Mouse (Mus musculus) layer of hippocampus, adult 9-10 months (tissue): Measurements from ENCODE around the gene Cttnbp2nl.
A peak's percentile ranks its signal among the peaks of the same experiment; 100 is the strongest.

ENCODE experiments used
- DNase-seq: peaks from one replicate; pipeline ENCODE4 v3.0.0; 2022; ENCODE audit warnings: low spot score

Gene Cttnbp2nl

DNA sequence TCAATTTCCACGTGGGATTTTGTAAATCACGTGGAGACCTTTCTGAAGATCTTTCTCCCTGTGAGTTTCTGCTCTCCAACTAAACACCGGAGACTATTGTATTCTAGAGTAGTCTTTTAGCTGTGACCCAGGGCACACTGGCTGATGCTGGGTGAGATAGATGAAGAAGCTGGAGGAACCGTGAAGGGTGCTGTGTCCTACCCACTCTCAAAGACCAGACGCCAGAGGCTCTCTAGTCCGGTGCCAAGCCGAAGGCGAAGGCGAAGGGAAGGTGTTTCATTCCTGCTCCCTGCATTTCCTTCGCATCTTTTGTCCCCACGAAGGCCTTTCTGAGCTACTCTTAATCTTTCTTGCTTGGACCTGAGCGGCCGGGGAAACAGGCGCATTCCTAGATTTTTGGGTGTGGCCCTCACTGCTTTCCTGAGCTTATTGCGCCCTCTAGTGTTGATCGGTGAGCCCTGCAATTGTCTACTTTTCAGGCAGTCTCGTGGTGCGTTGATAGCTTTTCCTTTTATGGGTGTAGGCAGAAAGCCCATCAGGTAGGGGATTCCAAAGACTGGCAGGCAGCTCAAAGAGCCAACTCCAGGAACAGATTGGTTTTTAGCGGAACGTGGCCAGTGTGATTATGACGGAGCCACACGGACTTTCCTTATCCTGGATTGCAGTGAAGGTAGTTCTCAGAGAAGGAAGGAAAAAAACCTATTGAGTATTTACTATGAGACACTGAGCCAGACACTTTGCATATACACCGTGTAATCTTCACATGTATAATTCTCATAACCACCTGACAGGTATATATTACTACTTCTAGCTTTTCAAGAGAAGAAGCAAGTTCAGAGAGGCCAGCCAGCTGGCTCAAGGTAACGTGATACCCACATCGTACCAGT lies 5.9 kb upstream of the Cttnbp2nl start:
- peak; percentile 92 for DNase-seq

DNA sequence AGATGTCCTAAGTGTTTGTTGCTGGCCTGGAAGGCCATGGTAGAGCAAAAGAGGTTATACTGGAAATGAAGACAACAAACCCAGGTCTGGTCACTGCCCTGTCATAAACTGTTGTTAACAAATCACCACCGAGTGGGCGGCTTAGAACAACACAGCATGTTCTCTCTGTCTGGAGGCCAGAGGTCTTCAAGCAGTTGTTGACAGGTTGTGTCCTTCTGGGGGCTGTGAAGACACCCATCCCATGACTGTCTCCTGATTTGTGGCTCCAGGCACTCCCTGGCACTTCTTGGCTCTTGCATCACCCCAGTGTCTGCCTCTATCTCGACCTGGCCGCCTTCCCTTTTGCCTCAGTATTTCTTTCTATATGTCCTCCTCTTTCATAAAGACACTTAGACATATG lies 2.7 kb upstream of the Cttnbp2nl start:
- no peak for DNase-seq

DNA sequence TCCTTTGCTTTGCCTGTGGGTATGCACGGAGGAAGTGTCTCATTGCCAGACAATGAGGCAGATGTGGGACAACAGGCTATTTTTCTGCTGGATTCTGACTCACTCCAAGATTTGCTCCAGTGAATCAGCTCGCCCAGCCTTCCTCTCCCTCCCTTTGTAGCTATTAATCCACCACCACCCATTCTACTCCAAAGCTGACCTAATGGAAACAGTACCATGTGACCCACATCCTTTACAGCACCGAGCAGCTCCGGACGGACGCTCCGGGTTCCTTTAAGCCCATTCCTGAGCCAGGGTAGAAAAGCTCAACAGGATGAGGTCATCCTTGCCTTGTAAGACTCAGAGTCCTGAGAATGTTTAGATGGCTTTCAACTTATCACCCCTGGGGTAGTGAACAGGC lies 2.0 kb upstream of the Cttnbp2nl start:
- no peak for DNase-seq

DNA sequence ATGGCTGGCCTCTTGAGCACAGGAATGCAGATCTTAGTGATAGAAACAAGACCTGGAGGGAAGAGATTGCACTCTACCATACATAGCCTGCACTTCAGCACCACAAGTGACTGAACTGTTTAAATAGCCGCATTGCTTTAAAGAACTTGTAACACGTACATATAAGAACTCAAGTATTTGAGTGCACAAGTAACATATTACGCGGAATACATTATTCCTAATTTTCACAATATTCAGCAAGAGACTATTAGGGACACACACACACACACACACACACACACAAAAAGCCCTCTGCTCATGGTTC lies 704 bp upstream of the Cttnbp2nl start:
- DNase-seq, result no peak

DNA sequence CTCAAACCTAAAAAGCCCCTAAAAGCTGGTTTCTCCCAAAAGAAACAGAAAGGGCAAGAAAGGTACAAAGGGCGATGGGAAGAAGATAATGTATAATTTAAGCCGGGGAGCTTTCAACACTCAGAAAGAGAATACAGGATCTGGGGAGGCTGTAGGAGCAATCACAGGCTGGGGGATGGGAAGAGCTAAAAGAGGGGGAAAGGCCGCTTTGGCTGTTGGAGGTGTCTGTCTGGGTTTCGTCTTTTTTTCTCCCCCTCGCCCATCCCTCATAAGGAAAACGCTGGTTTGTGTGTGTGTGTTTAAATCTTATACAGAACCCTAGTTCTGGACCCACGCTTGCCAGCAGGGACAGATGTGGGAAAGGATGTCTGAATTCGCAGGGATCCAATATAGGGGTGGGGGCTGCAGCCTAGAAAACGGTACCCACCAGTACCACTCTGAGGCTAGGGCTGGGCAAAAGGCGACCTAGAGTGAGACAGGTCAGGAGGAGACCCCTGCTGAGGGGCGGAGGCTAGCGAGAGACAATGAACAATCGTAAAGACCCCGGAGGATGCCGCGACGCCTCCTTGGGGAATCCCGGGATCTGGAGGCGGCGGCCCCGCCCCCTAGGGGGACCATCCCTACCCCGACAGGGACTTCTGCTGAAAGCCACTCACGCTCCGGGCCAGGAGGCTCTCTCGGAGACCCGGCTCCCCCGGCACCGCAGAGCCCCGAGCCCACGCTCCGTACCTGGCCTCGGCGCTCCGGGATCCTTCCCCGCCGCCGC lies 592 bp downstream of the Cttnbp2nl start:
- DNase-seq, result no peak

DNA sequence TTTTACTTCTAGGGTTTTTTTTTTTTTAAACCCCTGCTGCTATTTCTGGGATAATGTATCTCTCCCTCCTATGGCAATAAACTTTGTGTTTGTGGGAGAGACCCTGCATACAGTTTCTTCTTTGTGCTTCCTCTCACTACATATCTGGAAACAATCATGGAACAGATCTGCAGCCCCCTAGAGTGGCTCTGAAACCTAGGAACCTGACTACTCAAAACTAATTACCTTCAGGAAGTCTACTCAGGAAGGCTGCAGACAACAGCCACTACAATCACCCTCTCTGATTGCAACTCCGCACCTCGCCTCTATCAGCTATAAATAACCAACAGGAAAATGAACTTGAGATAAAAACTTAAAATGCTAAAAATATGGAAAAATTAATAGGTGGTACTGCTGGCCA lies 1.8 kb downstream of the Cttnbp2nl start:
- DNase-seq, result no peak

DNA sequence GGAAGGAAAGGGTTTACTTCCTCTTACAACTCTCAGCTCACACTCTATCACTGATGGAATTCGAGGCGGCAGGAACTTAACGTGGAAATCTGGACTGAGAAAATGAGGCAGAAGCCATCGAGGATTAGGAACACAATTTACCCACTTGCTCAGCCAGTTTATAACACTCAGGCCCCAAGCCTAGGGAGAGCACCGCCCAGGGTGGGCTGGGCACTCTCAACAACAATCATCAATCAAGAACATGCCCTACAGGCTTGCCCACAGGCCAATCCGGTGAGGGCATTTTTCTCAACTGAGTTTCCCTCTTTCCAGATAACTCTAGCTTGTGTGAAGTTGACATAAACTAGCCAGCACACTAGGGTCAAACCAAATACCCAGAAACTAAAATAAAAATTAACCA lies 3.1 kb downstream of the Cttnbp2nl start:
- DNase-seq, result no peak

DNA sequence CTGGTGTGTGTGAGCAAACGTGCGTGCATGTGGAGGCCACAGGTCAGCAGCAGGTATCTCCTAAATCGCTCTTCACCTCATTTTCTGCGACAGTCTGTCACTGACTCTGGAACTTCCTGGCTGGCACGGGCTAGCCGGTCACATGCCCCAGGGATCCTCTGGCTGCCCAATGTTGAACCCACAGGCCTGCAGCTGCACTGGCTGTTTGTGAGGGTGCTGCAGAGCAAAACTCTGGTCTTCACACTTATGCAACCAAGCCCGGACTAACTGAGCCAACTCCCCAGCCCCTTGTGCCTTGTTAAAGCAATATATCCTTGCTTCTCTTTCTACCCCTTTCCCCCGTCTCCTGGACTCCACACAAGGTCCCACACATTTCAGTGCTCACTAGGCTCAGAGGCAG lies 5.3 kb downstream of the Cttnbp2nl start:
- no peak for DNase-seq

DNA sequence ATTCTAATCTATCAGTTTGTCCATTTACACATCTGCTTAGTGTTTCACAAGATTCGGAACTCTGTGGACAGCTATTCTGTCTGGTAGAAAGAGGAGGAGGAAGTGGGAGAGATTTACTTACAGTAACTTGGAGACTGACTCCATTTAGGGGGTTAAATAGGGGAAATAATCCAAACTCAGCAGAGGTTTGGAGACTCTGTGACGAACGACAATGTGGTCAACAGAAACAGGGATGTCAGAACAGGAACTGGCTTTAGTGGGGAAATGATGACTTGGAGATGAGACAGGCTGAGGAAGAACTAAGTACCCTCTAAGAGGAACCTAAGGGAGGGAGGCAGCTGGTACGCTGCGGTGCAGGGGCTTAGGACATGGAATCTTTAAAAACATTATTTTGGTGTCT lies 6.1 kb downstream of the Cttnbp2nl start:
- DNase-seq, result no peak

DNA sequence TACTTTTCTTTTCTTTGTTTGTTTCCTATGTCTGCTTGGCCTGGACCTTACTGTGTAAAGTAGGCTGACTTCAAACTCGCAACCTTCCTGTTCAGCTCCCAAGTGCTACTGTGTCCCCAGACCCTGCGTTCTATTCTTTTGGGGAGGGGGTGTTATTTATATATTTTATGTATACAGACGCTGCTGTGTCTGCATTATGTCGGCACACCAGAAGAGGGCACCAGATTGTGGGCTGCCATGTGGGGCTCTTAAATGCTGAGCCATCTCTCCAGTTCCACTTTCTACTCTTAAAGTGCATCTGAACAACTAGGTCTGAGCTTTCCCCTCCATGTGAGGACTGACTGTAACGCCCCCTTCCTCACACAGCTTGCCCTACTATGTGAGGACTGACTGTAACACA lies 9.2 kb downstream of the Cttnbp2nl start:
- no peak for DNase-seq

DNA sequence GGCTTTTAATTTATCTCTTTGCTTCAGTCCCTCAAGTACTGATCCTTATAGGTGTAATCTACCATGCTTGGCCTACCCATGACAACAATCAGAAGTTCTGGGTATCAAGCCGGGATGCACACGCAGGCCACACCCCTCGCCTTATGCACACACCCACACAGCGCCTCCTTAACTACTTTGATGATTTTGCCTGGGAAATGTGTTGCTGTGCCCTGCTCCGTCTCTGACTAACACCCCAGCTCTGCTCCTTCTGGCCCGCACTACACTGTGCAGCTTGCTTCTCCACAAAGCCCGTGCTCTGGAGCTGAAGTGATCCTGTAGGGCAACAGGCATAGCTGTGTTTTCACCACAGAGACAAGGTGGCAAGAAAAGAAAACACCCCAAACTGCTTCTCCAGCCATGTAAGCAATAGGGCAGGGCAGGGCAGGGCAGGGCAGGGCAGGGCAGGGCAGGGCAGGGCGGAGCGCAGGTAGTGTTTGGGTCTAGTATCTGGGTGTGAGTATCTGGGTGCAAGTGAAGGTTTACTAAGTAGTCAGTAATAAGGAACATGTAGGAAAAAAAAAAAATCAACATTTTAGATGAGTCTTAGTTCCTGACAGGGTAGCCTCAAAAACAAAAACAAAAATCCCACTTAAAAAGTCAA lies 11.8 kb downstream of the Cttnbp2nl start:
- DNase-seq, result no peak

DNA sequence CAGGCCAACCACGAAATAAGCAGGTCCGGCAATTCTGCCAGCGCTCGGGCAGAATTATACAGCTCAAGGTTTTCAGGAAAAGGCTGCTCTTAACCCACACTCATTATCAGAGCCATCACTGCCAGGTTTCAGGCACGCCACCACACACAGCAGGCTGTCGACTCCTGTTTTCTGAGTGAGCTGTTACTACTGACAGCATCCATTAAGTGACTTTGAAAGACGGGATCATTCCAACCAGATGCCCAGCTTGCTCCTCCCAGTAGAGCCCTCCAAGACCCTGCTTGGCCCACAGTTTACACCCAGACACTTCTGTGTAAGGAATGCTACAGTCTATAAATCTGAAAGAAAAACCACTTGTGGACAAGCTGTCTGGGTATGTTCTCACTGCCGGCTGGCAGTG lies 12.9 kb downstream of the Cttnbp2nl start:
- DNase-seq, result no peak

DNA sequence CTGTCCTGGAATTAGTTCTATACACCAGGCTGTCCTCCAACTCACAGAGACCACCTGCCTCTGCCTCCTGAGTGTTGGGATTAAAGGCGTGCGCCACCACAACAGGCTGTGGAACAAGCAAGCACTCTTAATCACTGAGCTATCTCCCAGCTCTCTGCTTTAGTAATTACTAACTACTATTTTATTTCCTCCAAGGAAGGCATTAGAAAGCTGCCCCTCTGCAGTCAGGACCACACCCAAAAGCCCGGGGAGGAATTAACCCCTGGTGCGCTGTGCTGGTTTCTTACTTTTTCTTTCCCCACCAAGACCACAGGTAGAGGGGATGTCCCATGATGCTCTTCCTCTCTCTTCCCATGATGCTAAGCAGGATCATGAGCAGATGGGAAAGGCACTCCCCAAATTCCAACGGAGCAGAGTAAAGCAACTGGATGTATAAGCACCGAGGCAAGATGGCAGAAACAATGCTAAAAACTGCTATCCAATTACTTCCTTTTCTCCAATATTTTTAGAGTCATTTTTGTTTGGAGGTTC lies 15.6 kb downstream of the Cttnbp2nl start:
- no peak for DNase-seq

DNA sequence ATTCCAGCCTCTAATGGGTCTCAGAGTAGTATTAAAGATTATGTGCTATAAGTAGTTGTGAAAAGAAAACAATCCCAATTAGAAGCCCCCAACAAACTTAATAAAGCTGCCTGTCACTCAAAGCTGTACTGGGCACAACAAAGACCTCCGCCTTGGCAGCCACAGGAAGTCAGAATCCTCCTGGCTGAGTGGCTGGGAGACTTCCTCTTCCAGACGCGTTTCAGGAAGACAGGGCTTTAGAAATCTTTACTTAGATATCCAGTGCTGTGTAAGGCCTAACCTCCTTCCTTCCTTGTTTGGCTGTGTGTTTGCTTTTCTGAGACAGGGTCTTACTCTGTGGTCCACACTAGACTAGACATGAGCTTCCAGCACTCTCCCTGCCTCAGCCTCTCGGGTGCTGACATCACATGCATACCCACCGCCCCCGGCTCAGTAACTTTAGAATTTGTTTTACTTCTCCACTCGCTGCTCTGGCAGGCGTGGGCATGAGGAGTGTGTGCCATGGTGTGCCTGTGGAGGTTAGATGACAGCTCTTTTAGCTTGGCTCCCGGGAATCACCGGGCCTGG lies 16.6 kb downstream of the Cttnbp2nl start:
- no peak for DNase-seq

DNA sequence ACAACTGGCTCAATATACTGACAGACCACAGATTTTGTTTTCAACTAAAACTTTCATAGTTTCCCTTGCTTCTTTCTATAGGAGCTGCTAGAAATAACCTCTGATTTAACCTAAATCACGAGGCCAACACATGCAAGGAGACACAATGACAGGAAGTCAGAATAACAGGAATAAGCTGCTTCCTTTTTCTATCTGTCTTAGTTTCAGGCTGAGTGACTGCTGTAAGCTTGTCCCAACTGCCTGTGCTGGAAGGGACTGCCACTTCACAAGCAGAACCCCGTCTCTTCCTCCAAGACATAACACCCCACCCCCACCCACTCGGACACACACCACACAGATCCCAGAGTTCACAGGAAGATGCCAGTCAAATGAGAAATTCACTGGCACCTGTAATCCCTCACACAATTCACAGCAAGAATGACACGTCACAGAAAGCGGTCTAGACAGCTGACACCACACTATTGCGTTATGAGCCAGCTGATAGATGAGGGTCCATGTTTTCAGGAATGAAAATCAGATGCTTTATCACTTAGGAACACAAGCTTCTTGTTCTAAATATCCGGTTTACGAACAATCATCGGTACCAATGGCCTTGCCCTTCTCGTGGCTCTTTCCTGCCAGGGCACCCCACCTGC lies 29.5 kb downstream of the Cttnbp2nl start:
- no peak for DNase-seq

DNA sequence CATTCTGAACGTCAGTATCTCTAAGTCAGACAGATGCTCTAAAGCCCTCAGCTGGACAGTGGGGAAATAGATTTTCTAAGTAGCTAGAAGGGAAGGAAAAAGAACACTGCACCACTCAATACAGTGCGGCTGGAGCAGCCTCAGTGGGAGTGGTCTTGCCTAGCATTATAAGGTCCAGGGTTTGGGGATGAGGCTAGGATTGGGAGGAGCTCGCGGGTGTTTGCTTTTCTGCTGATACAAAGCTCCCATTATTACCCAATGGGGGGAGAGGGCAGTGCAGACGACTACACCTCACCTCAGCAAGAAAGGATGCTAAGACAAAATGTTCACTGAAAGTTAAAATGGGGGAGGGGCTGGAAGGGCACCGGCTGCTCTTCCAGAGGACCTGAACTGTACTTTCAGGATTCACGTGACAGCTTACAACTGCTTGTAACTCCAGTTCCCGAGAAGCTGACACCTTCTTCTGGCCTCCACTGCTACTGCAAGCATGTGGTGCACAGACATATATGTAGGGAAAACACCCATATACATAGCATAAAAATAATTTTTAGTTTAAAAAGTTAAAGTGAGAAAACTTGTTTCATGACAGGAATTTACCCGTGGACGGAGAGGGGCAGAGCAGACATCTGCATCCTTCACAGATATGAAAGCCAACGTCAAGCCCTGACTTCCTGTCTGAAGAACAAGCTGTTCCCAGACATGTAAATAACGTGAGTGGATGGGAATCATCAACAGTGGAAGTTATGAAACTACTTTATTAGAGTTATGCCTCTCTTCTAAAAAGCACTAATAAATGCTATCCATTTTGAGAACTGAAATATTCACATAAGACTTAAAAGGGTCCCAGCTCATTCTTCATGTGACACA lies 32.9 kb downstream of the Cttnbp2nl start:
- no peak for DNase-seq

DNA sequence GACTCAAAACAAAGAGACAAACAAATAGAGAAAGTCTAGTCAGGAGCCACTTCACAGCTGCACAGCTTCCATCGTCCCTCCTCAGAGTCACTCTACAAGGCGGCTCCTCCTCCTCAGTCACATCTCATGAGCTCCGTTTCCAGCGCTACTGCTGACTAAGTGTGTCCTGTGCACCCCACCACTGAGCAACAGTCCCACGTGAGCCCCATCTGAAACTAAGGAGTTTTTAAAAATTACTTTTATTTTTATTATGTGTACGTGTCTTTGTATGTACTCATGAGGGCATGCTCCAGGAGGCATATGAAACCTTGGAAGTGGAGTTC lies 34.2 kb downstream of the Cttnbp2nl start:
- no peak for DNase-seq

DNA sequence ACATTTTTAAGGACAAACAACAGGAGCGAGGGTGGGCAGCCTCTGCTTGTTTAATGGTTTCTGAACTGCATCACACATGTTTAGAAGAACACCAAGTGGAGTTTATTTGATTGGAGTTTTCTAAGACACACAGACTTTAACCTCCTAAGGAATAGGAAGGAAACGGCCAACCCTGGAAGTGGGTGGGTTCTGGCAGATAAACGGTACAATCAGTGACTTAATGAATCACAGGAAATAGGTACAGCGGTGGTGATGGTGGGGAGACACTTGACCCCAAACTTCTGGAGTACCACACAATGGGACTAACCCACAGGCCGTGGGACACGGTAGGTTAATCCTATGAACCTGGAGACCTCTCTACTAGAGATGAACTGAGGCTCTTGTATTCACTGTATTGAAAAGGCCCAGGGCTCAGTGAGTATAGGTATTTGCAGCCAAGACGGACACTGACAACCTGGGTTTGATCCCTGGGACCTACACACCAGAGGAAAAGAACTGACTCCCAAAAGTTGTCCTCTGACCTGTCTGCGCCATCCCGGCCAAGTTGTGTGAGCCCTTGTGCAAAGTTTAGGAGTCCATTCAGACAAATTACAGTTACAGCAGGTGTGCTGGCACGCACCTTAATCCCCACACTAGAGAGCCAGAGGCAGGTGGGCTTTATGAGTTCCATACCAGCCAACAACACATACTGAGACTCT lies 34.7 kb downstream of the Cttnbp2nl start:
- no peak for DNase-seq

DNA sequence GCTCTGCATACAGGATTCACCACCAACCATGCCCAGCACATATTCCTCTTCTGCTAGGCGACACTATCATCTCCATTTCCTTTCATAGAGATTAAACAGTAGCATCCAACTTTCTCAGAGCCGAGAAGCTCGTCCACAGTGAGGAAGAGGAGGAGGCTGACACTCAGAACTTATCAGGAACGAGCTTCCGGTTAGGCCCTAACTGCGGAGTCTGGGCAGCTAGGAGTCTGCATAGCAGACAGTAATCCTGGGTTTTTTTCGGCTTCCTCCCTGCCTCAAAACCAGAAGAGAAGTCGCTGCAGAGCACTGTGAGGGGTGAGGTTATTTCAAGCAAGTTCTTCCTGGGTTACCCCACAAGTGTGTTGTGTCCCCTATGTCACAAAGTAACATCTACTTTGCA lies 35.6 kb downstream of the Cttnbp2nl start:
- no peak for DNase-seq

DNA sequence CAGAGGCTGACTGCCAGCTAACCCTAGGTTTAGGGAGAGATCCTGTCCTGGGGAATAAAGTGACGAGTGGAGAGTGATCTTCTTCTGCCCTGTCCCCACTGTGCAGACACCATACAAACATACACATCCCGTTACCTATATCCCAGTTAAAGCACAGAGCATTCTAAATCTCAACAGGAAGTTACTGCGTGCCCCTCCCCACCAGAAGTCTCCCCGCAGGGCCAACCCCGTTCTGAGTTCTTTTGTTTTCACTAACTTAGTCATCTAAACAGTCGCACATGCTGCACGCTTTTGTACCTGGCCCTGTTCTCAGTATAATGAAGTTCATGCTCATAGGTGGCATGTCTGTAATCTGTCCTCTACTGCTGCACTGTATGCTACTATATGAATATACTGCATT lies 36.7 kb downstream of the Cttnbp2nl start:
- no peak for DNase-seq

DNA sequence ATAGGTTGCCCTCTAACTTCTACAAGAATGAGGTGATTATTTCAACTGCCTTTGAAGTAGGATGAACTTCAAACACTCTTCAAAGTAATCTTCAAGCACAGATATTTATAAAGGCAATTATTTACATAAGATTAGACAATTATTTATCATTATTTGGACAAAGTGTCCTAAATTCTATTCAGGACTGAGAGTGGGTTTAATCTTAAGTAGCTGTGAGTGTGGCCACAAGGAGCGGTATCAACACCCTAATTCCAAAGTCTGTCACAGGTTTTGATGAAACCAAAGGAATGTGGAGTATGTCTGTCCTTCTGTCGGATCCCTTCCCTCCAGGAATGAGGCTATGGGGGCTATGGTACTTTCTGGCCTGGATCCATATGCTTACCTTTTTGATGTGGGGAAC lies 38.0 kb downstream of the Cttnbp2nl start:
- no peak for DNase-seq
